Mouse (Mus musculus) right cerebral cortex, postnatal 25 days (tissue): ENCODE results near the gene Crtc3.

ENCODE experiments used
- DNase-seq: peaks from one replicate; pipeline ENCODE4 v3.0.0; 2022

Crtc3 gene

DNA sequence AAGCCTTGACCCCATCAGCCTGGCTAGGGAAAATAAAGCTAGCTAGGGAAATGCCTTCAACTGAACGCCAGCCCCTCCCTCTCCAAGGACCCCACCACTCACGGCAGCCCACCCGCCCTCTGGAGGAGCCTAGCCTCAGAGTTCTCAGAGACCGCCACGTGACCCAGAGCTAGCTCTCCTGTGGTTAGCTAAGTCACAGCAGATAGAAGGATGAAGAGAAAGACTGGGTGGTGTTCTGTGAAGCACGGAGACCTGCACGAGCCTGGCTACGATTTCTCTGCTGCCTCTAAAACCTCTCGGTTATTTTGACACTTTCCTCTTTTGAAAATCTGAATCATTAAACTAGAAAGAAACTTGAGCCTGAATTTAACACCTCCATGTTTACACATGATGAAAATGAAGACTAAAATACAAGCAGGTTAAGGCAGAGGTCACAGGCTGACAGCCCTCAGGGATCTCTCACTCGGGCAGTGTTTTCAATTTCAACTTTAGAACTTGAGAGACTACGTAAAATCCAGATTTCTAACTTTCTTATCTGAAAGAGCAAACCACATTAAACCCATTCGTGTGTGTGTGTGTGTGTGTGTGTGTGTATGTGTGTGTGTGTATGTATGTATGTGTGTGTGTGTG is 8.3 kb downstream of the Crtc3 start:
- DNase-seq = no peak

DNA sequence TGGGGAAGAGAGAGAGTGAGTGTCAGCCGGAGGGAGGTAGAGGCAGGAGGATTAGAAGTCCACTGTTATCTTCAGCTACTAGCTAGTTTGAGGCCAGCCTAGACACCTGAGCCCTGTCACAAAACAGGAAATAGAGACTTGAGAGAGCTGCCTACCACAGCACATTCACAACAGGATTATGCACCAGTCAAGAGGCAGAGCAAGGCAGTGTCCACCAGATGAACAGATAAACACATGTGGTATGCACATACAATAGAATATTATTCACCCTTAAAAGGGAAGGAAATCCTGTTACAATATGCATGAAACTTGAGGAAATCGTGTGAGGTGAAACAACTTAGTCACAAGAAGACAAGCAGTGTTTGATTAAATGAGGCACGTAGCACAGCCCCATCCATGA is 16.4 kb downstream of the Crtc3 start:
- DNase-seq = no peak

DNA sequence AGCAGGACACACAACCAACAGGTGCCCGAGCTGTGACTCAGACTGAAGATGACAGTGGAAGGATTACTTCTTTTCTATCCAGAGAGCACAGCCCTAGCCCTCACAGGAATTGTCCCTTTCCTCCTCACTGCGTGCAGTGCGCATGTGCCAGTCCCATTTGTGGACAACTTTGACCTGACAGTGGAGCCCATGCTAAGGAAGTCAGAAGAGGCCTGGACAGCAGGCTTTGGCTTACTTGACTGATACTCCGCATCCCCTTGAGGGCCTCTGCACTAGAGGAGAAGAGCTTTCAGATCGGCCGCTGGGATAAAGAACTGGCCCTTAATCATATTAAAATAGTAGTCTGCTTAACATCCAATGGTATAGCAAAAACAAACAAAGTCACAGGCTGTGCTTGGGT is 17.8 kb downstream of the Crtc3 start:
- DNase-seq = no peak

DNA sequence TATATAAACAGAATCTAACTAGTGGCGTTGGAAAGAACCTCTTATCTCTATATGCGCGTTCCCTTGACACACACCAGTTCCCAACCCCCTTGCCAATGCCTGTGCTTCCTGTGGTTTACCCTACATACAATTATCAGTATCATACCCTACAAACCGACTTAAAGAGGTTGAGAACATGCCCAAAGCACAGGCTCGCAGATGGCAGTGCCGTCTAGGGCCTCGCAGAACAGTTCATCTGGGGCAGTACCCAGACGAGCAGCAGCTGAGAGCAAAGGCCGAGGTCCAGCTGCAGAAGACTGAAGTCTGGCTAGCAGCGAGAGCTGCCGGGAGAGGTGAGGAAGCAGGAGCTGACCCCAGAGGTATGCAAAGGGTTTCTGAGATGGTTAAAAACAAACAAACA is 21.5 kb downstream of the Crtc3 start:
- no peak for DNase-seq

DNA sequence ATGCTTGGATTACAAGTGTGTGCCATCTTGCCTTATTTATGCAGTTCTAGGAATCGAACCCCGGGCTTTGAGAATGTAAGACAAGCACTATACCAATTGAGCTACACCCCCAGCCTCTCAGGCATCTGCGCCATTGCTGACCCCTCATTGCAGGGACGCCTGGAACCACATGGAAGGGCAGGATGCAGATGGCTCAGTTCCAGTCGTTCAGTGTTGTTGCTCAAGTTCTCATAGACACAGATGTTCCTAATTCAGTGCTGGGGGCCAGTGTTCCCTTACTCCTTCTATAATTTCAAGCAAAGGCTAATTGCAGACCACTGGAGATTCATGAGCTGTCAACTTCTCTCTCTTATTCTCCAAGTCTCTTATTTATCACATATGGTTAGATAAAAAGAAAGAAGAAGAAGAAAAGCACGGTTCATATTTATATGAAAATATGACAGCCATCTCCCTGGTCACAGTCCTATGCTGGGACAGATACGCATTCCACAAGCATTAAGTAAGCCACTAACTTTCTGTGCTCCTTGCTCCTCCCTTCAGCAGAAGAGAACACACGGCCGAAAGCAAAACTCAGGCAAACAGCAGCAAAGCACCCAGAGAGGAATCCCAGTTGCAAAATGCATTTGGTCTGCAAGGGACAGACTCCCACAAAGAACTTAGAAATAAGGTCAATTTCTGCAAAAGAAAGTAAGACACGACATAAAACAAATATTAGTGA is 22.3 kb downstream of the Crtc3 start:
- no peak for DNase-seq

DNA sequence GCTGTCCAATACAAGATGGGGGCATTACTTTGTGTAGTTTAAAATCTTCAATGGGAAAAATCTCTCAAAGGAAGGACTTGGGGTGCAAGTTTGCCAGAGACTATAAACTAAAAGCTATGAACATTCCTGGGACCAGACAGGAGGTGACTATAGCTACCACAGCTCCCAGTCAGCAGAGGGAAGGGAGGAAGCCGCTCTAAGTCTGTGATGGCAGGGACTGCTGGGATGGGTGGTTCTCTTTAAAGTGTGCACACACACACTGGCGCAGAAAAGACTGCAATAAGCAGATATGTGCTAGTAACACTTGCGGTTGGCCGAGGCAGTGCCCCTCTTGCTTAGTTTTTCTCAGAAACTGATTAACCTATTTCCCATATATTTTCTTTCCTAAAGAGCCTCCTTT is 27.6 kb downstream of the Crtc3 start:
- DNase-seq = no peak

DNA sequence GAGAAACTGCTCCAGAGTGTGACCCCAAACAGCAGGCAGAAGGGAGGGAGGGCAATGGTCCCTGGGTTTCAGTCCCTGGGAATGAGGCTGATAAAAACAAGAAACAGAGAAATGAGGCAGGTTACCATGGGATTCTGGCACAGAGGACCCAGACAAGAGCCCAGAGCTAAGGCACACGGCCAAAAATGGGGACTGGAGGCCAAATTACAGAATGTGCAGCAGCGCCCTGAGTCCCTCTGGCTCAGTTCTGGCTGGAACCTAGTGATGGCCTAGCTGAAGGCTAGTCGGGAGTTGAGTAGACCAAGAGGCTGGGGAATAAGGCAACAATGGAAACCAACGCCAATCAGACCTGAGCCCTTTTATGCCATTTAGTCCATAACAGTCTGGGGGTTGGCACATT is 28.1 kb downstream of the Crtc3 start:
- peak; percentile 55 for DNase-seq

DNA sequence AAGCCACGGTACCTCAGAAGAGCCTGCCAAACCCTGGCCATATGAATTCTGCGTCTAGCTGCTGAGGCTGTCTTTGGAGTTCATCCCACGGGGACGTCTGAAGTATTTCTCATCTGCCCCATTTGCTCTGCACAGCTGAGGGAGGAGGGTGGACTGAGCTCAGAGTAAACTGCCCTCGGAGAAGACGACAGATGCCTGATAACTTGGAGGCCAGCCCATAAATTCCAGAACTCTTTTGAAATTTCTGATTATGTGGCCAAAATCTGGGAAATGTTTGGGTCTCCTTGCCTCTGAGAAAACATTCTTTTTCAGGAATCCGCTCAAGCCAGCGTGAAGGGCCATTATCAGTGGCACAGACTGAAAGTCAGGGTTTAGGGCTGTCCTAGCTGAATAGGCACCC is 30.8 kb downstream of the Crtc3 start:
- no peak for DNase-seq

DNA sequence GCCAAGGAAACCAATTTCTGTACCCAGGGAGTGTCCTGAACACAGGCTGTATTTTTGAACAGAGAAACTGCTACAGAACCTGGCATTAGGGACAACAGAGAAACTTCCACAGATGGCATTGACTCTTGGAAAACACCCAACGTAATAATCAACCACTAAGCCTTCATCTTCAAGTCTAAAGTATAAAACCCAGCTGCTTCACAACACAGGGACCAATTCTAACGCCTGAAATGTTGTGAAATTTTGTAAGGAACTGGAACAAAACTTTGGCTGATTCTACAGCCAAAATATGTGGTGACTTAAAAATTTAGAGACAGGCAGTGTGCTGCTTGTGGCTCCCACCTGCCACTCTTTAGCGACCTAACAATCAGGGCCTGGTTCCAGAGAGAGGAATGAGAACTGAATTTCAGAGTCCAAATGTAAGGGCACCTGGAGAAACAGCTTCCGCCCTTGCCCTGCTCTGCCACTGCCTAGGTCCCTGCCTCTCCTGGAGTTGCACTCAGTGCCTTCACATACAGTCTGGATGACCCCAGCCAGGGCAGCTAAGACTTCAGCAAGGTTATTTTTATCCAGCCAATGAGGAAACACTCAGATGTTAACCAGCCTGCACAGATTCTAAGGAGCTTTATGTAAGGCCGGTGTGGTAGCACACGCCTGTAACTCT is 33.2 kb downstream of the Crtc3 start:
- DNase-seq = no peak

DNA sequence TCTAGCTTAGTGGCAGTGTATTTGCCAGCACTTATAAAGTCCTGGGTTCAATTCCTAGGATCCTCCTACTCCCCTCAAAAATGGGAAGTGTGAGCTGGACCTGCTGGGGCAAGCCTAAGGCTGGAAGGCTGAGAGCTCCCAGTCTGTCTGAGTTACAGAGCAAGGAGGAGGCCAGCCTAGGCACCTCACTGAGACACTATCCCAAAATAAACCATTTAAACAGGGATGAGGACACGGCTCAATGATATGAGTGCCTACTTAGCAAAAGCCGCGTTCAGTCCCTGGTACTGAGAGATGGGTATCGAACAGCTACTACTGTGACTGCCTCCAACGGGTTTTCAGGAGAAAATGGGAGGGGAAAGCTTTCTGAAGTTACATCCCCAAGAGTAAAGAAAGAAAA is 33.8 kb downstream of the Crtc3 start:
- DNase-seq = no peak

DNA sequence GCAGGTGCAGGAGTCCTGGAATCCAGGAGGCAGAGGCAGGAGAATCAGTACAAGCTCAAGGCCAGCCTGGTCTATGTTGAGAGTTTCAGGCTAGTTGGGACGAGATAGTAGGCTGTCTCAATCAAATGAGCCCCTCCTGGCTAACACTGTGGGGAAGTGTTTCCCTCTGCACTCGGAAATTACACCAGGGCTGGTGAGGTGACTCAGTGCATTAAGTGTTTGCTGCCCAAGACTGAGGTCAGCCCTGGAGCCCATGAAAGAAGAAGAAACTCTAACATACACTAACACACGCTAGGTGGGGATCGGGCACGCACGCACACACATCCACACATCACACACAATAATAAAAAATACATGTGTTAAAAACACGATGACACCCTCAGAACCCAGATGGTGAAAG is 34.3 kb downstream of the Crtc3 start:
- no peak for DNase-seq

DNA sequence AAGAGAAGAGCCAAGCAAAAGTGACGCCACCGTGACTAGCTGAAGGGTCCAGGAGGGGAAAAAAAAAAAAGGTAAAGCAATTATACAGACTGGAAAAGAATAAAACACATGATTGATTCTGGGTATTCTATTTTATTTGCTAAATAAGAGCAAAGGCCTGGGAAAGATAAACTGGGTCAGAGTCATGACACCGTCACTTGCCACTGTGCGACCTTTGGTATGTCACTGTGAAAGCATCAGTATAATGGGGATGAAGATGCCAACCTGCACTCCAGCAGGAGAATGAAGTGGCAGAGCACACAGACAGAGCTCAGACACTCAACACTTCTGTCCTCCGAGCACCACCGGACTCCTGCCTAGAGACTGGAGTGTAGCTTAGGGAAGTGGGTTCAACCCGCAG is 34.7 kb downstream of the Crtc3 start:
- no peak for DNase-seq

DNA sequence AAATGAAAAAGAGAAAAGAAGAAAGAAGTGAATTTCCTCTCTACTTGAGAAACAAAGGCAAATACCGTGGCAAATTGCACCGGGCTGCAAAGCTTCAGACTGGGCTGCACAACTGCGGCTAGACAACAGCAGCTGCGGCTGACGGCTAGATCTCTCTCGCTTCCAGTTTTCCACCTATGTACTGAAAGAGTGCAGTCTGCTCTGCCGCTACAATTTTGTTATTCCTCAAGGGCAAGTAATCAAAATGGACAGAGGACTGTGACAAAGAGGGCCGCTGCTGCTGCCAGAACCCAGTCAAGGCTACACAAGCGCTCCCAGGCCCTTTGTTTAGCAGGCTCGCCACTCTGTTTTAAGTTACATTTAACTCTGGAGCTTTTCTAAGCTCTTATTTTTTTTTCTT is 35.6 kb downstream of the Crtc3 start:
- DNase-seq = no peak

DNA sequence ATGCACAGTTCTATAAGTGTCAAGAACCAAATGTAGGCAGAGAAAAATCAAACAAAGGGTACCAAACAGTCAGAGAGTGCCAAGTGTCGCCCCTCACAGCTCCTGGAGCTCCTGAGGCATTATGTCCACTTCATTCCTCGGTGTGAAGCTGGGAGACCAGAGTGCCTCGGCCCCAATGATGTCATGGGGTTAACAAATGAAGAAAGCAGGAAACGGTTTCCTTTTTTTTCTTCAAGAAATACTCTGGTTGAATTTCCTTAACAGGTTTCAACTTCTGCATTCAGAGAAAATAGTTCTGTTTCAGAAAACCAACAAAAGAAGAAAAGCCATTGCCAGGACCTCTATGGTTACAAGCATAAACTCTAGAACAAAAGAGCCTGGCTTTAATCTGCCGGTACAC is 36.4 kb downstream of the Crtc3 start:
- DNase-seq = no peak

DNA sequence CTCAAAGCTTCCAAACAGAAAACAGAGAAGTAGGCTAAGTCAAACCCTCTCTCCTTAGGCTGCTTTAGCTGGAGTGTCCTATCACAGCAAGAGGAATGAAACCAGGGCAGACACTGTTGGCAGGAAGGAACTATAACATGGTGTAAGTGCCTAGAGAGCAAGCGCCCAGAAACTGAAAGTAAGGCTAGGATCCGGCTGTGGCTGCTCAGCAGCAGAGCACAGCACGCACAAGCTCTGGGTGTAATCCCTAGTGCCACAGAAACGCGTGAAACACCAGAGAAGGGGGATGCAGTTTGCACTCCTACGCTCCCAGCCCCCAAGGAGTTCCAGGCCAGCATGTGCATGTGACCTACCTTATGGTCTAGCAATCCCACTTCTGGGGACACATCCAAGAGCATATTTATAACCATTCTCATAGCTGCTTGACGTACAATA is 41.2 kb downstream of the Crtc3 start:
- DNase-seq = peak; percentile 35

DNA sequence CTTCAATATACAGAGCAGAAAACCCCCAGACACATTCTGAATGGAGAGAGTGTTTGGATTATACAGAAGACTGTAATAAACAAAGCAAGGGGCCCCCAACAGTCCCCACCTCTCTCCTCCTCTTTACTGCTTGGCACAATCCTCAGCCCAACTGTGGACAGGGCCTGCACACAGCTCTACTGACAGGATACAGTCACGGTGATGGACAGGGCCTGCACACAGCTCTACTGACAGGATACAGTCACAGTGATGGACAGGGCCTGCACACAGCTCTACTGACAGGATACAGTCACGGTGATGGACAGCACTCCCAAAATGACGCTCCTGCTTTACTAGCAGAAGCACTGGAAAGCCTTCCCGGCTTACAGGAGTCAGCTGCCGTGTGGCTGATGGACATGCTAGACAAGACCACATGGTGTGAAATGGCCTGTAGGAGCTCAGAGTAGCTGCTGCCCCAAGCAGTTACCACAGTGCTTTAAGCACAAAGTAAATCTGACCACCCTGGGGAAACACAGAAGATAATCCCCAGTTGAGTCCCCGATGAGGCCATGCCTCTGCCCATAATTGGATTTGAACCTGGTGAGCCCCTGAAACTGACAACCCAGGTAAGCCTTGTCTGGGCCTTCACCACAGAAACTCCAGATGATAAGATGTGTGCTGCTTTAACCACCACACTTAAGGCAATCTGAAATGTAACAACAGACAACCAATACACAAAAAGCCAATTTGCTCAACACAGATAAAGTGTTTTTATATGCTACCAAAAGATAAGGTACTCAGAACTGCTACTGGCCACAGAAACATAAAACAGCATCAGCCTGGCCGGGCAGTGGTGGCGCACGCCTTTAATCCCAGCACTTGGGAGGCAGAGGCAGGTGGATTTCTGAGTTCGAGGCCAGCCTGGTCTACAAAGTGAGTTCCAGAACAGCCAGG is 42.3 kb downstream of the Crtc3 start:
- no peak for DNase-seq

DNA sequence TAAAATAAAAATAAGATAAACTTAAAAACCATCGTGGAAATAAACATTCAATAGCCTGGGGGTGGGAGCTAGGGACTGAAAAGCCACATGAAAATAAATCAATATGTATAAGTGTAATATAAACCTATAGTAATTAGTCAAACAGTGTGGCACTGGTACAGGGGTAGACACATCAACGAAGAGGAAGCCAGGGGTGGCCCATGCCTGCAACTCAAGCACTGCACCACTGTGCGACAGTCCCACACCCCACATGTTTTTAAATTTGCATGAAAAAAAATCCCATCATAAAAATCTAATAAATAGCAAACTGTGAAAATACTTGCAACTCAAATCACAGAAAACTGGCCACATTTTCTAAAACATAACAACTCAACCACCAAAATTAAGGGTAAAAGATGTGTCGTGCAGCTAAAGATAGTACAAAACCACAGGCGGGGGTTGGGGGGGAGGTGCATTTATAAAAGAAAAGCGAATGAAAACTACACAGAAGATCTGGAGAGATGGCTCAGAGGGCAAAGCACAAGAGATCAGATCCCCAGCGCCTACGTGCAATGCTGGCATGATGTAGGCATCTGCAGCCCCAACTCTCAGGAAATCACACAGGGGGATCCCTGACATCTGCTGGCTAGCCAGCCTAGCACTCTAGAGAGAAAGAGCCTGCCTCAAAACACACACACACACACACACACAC is 45.6 kb downstream of the Crtc3 start:
- no peak for DNase-seq

DNA sequence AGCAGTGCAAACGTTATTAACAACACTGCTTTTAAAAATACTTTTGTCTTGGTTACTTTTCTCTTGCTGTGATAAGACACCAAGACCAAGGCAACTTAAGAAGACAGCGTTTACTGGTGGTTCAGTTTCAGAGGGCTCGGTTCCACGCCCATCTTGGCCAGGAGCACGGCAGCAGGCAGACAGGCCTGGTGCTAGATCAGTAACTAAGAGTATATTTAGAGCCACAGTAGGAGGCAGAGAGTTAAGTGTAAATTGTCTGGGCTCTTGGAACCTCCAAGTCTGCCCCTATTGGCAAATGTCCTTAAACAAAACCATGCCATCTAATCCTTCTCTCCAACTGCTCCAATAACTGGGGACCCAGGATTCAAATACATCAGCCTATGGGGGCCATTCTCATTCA is 46.1 kb downstream of the Crtc3 start:
- no peak for DNase-seq

DNA sequence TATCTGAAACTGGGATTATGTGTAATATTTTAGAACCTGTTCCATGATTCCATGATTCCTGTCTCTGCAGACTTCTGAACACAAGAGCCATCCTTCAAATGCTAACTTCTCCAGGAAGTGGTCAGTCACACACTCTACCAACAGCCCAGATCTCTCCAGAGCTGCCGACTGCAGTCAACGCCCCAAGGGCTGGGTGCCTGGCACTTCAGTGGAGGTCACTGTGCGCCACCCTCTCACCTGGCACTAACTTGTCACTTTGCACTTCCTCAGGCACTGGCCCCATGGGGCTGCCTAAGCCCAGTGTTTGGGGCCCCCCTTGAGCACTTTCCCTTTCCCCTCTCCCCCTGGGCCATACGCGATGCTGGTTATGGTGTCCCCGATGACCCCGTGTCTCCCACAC is 46.8 kb downstream of the Crtc3 start:
- DNase-seq = no peak

DNA sequence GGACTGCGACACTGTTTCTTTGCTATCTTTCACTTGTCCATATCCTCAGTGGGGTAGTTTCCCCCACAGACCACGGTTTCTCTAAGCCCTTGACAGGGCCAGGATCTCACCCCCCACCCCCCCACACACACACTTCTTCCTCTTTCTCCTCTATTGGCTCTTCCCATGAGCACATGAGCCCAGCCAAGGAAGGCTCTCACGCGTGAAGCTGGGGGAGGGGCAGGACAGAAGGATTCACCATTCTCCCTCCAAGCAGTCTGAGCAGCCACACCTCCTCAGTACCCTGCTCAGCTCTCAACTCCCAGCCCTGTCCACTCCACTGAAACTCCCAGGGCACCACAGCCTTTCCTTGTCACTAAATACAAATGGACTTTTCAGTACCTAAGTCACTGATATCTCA is 47.2 kb downstream of the Crtc3 start:
- DNase-seq = no peak

DNA sequence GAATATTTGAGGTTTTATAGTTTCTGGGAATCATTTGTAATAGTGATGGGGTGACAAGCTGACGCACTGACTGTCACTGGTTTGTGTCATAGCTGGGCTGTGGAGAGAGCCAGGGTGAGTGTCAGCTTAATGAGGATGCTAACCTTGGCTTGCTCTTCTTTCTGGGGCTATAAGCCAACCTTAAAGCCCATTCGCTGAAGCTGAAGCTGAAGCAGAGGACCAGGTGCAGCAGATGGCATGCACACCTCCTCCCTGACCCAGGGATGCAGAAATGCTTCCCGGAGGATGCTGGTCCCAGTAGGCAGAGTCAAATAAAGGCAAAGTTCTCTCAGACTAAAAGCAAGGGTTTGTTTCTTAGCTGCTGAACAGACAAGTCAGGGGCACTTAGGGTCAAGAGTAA is 48.7 kb downstream of the Crtc3 start:
- no peak for DNase-seq

DNA sequence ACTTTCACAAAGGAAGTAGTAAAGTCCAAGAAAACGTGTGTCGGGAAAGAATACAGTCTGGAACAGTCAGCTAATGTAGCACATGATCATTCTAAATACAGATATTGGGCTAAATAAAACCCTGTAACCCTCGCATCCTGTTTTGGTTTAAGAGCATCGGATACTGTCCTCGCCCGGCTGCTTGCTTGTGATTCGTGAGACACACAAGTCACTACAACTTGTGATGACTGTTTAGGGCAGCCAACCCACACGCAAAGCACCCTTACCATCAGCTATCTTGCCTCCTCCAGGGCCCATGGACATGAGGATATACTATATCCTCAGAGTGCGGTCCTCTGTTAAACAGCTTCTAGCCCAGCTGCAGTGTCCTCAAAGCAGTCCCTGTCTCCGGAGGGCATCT is 50.2 kb downstream of the Crtc3 start:
- DNase-seq = no peak
